Mouse (Mus musculus) C2C12 (cell line): Measurements from ENCODE around the gene Crlf2. TPM values are rescaled to one million over a fixed set of nuclear protein-coding genes. Genes with fewer than 3 reads are reported as not detected.

Source experiments
- H3K27me3 ChIP-seq: one replicate; pipeline ENCODE4 v1.6.1; 2011; ENCODE audit not compliant: control insufficient read depth, insufficient read depth, insufficient read length
- H3K36me3 ChIP-seq: one replicate; pipeline ENCODE4 v1.6.1; 2011; ENCODE audit not compliant: control insufficient read depth, insufficient read depth
- H3K4me3 ChIP-seq: one replicate; pipeline ENCODE4 v1.5.1; 2011; ENCODE audit warnings: mild to moderate bottlenecking, control low read depth; ENCODE audit not compliant: poor library complexity, insufficient read depth, severe bottlenecking
- H3K79me2 ChIP-seq: one replicate; pipeline ENCODE4 v1.6.1; 2011; ENCODE audit not compliant: control insufficient read depth, insufficient read depth
- H3K79me3 ChIP-seq: one replicate; pipeline ENCODE4 v1.6.1; 2011; ENCODE audit warnings: low read depth, control low read depth
- H3ac ChIP-seq: one replicate; pipeline ENCODE3; 2011; ENCODE audit warnings: low read depth; ENCODE audit not compliant: control insufficient read depth, insufficient read length
- CEBPB ChIP-seq: IDR thresholded peaks from one replicate; pipeline ENCODE4 v1.6.1; 2011; ENCODE audit warnings: low read depth, mild to moderate bottlenecking, control low read depth, moderate library complexity
- CTCF ChIP-seq: IDR thresholded peaks from one replicate; pipeline ENCODE4 v1.5.1; 2011; ENCODE audit not compliant: control insufficient read depth, insufficient read depth, insufficient read length
- FOSL1 ChIP-seq: IDR thresholded peaks from one replicate; pipeline ENCODE4 v1.8.0; 2011; ENCODE audit warnings: mild to moderate bottlenecking, low read length; ENCODE audit not compliant: poor library complexity, insufficient read depth, severe bottlenecking
- MAX ChIP-seq: IDR thresholded peaks from one replicate; pipeline ENCODE4 v1.6.1; 2011; ENCODE audit warnings: mild to moderate bottlenecking, control low read depth
- MYOD1 ChIP-seq: IDR thresholded peaks from one replicate; pipeline ENCODE4 v1.6.1; 2011; ENCODE audit warnings: low read depth; ENCODE audit not compliant: control insufficient read depth, insufficient read length
- MYOG ChIP-seq: IDR thresholded peaks from one replicate; pipeline ENCODE4 v1.6.1; 2011; ENCODE audit not compliant: control insufficient read depth, insufficient read length; ENCODE audit errors: extremely low read depth
- USF1 ChIP-seq: IDR thresholded peaks from one replicate; pipeline ENCODE4 v1.6.1; 2011; ENCODE audit warnings: low read depth, mild to moderate bottlenecking, control low read depth, moderate library complexity
- long read RNA-seq, 2 experiments: library from polyadenylated mRNA; unstranded; transcript quantifications; one replicate each; pipeline ENCODE4 v2.0.0; 2019 to 2020
- polyA plus RNA-seq: library from polyadenylated mRNA; unstranded; fragments of >200 nt; fragmentation: generic; extraction: Trizol; gene quantifications from one replicate; pipeline ENCODE4 v1.2.1, GENCODE M21; 2012; ENCODE audit warnings: missing spikeins

The Crlf2 gene
- 8.3 TPM for polyA plus RNA-seq
- long read RNA-seq, experiment 1, partial matches to known transcripts, result 1 of 4 reads
- long read RNA-seq, experiment 1, other reads (novel, unspliced or antisense), result 0 of 4 reads
- long read RNA-seq, experiment 2, partial matches to known transcripts, result 0 of 9 reads
- long read RNA-seq, experiment 2, other reads (novel, unspliced or antisense), result 2 of 9 reads

DNA sequence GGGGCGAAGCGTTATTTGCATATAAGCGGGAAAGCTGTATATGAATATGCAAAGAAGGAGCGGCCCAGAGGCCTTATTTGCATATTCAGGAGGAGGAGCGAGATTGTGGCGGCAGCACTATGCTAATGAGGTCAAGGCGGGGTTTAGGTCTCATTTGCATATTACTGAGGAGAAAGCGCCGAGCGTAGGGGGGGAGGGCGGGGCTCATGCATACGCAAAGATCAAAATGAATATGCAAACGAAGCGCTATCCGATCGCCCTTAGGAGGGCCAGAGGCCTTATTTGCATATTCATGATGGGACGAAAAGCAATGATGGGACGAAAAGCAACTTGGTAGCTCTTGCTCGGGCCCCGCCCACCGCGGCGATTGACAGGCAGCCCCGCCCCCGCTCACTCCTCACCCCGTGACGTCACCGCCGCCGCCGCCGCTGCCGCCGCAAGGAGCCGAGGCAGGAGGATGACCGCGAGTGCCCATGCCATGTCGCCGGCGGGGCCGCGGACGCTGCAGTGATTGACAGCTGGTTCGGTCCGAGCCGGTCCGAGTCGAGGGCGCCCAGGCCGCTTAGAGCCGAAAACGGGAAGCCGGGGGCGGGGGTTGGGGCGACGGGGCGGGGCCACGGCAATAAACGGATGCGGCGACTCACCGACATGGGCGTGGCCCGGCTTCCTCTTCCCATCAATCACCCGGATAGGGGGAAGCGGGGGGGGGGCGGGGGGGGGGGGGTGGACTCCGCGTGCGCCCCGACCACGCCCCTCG lies at the start of gene Crlf2:
Gene Crlf2, minus strand, starts transcription at position 590 of the 757 bp plus-strand sequence.
- peak within 1 kb of the TSS; percentile 95 for H3ac ChIP-seq
- TF ChIP-seq CEBPB (no peak), MYOG (no peak), FOSL1 (no peak), USF1 (no peak), CTCF (no peak), MAX (no peak), MYOD1 (no peak)
- H3K79me2 ChIP-seq, result no peaks in the 10 kb centered on the region

DNA sequence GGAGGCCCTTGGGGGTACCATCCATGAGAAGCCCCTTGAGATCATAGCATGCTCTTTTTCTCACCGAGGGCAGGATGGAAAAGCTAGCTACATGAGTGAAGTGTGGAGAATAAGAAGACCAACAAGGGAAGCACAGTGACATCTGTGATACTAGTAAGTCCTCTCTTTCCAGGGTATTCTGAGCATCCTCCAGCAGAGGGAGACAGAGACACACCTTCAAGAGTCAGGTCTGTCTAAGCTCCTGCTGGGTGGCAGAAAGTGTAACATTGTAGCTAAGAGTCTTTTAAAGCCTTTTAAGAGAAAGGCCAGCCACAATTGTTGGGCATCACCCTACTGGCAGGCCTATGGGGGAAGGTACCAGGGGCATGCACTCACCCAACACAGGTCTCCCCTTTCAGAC lies 43.8 kb upstream of the Crlf2 start:
- Histone ChIP-seq H3K27me3 (no peaks in the 10 kb centered on the region), H3ac (no peak overlapping the region), H3K4me3 (no peak overlapping the region), H3K79me2 (no peaks in the 10 kb centered on the region), H3K79me3 (no peaks in the 10 kb centered on the region), H3K36me3 (no peaks in the 10 kb centered on the region)
- TF ChIP-seq USF1 (no peak), FOSL1 (no peak), CTCF (no peak), CEBPB (no peak), MAX (no peak), MYOD1 (no peak), MYOG (no peak)

More for the DNA sequence above, at the start of gene Crlf2:
- Histone ChIP-seq H3K36me3 (no peaks in the 10 kb centered on the region), H3K27me3 (no peaks in the 10 kb centered on the region), H3K79me3 (no peaks in the 10 kb centered on the region), H3K4me3 (peak within 1 kb of the TSS; percentile 31)

DNA sequence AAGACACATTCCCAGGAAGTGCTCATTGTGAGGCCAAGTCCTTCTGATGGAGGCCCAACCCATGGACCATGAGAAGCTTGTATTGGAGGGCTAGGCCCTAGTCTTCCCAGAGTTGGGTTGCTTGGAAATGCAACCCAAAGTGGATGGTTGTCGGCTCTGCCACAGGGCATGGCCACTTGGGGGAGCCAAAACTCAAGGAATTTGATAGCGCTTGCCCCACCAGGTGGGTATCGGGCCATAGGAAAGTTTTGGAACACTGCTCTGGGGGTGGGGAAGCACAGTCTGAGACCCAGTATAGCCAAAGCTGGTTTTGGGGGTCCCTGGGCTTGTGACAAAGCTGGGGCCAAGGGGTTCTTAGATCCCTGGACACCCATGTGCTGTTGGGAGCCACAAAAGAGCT lies 42.3 kb upstream of the Crlf2 start:
- Histone ChIP-seq H3K79me2 (no peaks in the 10 kb centered on the region), H3K27me3 (no peaks in the 10 kb centered on the region), H3K79me3 (no peaks in the 10 kb centered on the region), H3ac (no peak overlapping the region), H3K4me3 (no peak overlapping the region), H3K36me3 (no peaks in the 10 kb centered on the region)
- TF ChIP-seq FOSL1 (no peak), CEBPB (no peak)

DNA sequence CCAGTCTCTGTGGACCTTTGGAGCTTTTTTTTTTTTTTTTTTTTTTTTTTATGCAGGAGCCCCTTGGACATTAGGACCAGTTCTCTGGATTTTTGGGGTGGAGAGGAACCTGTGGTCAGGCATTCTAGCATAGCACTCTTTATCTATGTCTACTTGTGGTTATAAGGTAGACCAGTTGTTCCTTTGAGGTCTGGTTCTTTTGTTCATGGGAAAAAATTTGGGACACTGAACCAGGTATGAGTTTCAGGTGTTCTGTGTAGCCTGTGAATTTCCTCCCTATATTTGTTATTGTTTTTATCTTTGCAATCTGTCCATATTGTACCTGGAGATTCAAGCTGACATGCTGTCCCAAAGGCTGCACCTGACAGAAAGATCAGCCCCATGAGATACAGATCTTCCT lies 40.1 kb upstream of the Crlf2 start:
- H3K79me3 ChIP-seq, result no peaks in the 10 kb centered on the region
- TF ChIP-seq MAX (no peak), CTCF (no peak), FOSL1 (no peak), MYOG (no peak), USF1 (no peak)
- no peaks in the 10 kb centered on the region for H3K36me3 ChIP-seq
- no peaks in the 10 kb centered on the region for H3K27me3 ChIP-seq
- H3K4me3 ChIP-seq, result no peak overlapping the region
- H3ac ChIP-seq, result no peak overlapping the region
- H3K79me2 ChIP-seq, result no peaks in the 10 kb centered on the region

DNA sequence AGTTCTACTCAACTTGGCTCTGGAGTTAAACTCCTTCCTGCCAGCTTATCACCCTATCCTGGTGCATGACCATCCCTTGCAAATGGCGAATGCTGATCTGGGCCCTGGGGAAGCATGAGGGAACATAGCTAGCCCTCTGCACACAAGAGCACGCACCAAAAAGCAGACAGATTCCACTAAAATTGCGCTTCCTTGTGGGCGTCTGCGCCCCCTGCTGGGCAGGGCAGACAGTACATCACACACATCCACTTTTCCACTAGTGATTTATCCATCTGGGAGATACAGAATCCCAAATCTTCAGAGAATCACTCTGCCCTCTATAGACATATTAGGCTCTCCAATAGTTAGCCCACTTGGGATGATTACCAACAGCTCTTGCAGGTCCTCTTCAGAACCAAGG lies 37.9 kb upstream of the Crlf2 start:
- Histone ChIP-seq H3K79me3 (no peaks in the 10 kb centered on the region), H3K36me3 (no peaks in the 10 kb centered on the region), H3ac (no peak overlapping the region), H3K27me3 (no peaks in the 10 kb centered on the region), H3K4me3 (no peak overlapping the region), H3K79me2 (no peaks in the 10 kb centered on the region)
- TF ChIP-seq CTCF (peak; percentile 60), MYOD1 (no peak)

DNA sequence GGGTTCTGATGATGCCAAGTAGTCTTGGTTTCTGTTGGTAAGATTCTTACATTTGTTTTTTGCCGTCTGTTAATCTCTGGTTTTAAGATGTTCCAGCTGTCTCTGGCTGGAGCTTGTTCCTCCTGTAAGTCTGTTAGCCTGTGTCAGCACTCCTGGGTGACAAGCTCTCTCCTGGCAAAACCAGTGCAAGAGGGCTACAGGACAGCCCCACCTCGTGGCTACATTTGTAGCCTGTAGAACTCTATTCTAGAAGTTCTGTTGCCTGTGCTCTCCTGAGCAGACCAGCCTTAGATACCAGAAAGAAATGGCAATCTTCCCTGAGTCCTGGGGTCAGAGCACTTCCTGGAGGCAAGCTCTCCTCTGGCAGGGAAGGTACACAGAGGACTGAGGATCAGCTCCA lies 4.0 kb upstream of the Crlf2 start:
- Histone ChIP-seq H3ac (no peak overlapping the region), H3K4me3 (no peak overlapping the region), H3K36me3 (no peaks in the 10 kb centered on the region), H3K79me3 (no peaks in the 10 kb centered on the region), H3K27me3 (no peaks in the 10 kb centered on the region), H3K79me2 (no peaks in the 10 kb centered on the region)
- no peak for TF ChIP-seq MYOD1
- TF ChIP-seq USF1, result no peak
- no peak for TF ChIP-seq CTCF
- no peak for TF ChIP-seq MYOG
- no peak for TF ChIP-seq FOSL1
- no peak for TF ChIP-seq CEBPB

DNA sequence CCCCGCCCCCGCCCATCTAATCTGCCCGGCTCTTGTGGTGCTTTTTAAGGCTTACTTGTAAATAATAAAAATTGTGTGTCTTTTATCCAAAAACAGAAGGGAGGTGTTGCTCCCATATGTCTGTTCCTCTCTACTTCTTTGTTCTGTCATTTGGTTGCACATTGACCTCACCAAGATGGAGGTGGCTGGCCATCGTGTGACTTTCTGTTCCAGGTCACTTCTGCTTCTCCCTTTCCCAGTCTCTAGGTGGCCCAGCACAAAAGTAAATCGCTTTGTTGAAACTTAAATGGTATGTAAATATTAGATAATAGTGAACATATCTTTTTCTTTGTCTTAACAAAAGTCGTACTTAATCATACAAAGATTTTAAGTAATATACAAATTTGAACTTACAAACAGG lies 398 bp upstream of the Crlf2 start:
- Histone ChIP-seq H3K79me2 (no peaks in the 10 kb centered on the region), H3K4me3 (no peak overlapping the region), H3ac (no peak overlapping the region), H3K79me3 (no peaks in the 10 kb centered on the region), H3K27me3 (no peaks in the 10 kb centered on the region), H3K36me3 (no peaks in the 10 kb centered on the region)
- TF ChIP-seq USF1, result no peak
- TF ChIP-seq MAX, result no peak
- TF ChIP-seq MYOD1, result no peak
- TF ChIP-seq CTCF, result no peak
- no peak for TF ChIP-seq MYOG
- TF ChIP-seq CEBPB, result no peak
- TF ChIP-seq FOSL1, result no peak
